Mouse (Mus musculus): ENCODE measurements at regions not wholly inside any gene's neighbourhood (a gene's known extent, or its start where the extent isn't known, plus 50 kb on each side); places are given as distances from the start of the nearest gene placed in this dataset.

- TF ChIP-seq CTCF (IDR thresholded peaks at IDR 0.05; ENCODE audit: low read depth, low read length) (no peak), POLR2A (IDR thresholded peaks at IDR 0.05; ENCODE audit: insufficient read depth, low read length) (no peak)
Observed at GRCm38 (mm10) chr15:20123586-20123985, 325.5 kb upstream of the Cdh12 start.

Data from ES-Bruce4 (cell line).